Mouse (Mus musculus): Measurements from ENCODE around the gene Tfe3.
A peak's percentile ranks its signal among the peaks of the same experiment; 100 is the strongest.

GRCm38 (mm10) chrX:7722282-7722611, 40.1 kb upstream of the Tfe3 start:
- no peak for TF ChIP-seq CTCF (IDR thresholded peaks at IDR 0.05; ENCODE audit: low read depth, low read length)
- peak; percentile 57; the same call in 1 of the 2 replicates for TF ChIP-seq POLR2A (IDR thresholded peaks at IDR 0.05; ENCODE audit: extremely low read depth, insufficient read depth, low read length)
